Mouse (Mus musculus) T-helper 17 cell (primary cell): Measurements from ENCODE around the gene Mn1.

Experiments
- in situ Hi-C, 2 experiments: fragments of 300-600 bp; cut with MboI, MseI; formaldehyde crosslinking; loops; 1 replicate in 1 of 2; 2 replicates in 1 of 2; pipeline ENCODE4 v1.15.1; 2025; ENCODE audit warnings: high pct_unique_total_duplicates in 2 of 2

The Mn1 gene

GRCm38 (mm10) chr5:111408470-111409105 lies 8.6 kb upstream of the Mn1 start:
- in situ Hi-C loops = loop anchor here in 1 of 2 experiments (25.0 kb wide), 1 partner anchor 754 kb away; no protein-coding TSS in a partner anchor

GRCm38 (mm10) chr5:111409412-111410044 lies 7.6 kb upstream of the Mn1 start:
- in situ Hi-C loops = loop anchor here (10.0 to 25.0 kb wide), 2 partner anchors 753 to 765 kb away; no protein-coding TSS in a partner anchor

- in situ Hi-C loops = loop anchor here (10.0 to 25.0 kb wide), 2 partner anchors 752 to 764 kb away; no protein-coding TSS in a partner anchor
These were observed 6.5 kb upstream of the Mn1 start for GRCm38 (mm10) chr5:111410665-111411064.

- in situ Hi-C loops = loop anchor here (10.0 to 25.0 kb wide), 2 partner anchors 748 to 761 kb away; no protein-coding TSS in a partner anchor
These were observed 3.0 kb upstream of the Mn1 start for GRCm38 (mm10) chr5:111414192-111414591.

GRCm38 (mm10) chr5:111414770-111415249 lies 2.4 kb upstream of the Mn1 start:
- in situ Hi-C loops = loop anchor here (10.0 to 25.0 kb wide), 2 partner anchors 747 to 760 kb away; no protein-coding TSS in a partner anchor

- in situ Hi-C loops = loop anchor here (10.0 to 25.0 kb wide), 2 partner anchors 747 to 759 kb away; no protein-coding TSS in a partner anchor
These were observed 1.6 kb upstream of the Mn1 start for GRCm38 (mm10) chr5:111415575-111415974.

GRCm38 (mm10) chr5:111416048-111416447 lies 1.1 kb upstream of the Mn1 start:
- in situ Hi-C loops = loop anchor here (10.0 to 25.0 kb wide), 2 partner anchors 746 to 759 kb away; no protein-coding TSS in a partner anchor

GRCm38 (mm10) chr5:111417378-111418131 lies 393 bp downstream of the Mn1 start:
- in situ Hi-C loops = loop anchor here (10.0 to 25.0 kb wide), 2 partner anchors 745 to 757 kb away; no protein-coding TSS in a partner anchor

- in situ Hi-C loops = loop anchor here (10.0 to 25.0 kb wide), 2 partner anchors 744 to 756 kb away; no protein-coding TSS in a partner anchor
These were observed 1.3 kb downstream of the Mn1 start for GRCm38 (mm10) chr5:111418202-111419120.

- in situ Hi-C loops = loop anchor here (10.0 to 25.0 kb wide), 2 partner anchors 743 to 756 kb away; no protein-coding TSS in a partner anchor
These were observed 2.1 kb downstream of the Mn1 start for GRCm38 (mm10) chr5:111419121-111419881.

GRCm38 (mm10) chr5:111420011-111420691 lies 3.0 kb downstream of the Mn1 start:
- in situ Hi-C loops = loop anchor here in 1 of 2 experiments (25.0 kb wide), 1 partner anchor 742 kb away; no protein-coding TSS in a partner anchor

- in situ Hi-C loops = loop anchor here in 1 of 2 experiments (25.0 kb wide), 1 partner anchor 741 kb away; no protein-coding TSS in a partner anchor
These were observed 3.7 kb downstream of the Mn1 start for GRCm38 (mm10) chr5:111420896-111421295.

GRCm38 (mm10) chr5:111421424-111421823 lies 4.3 kb downstream of the Mn1 start:
- in situ Hi-C loops = loop anchor here in 1 of 2 experiments (25.0 kb wide), 1 partner anchor 741 kb away; no protein-coding TSS in a partner anchor

- in situ Hi-C loops = loop anchor here in 1 of 2 experiments (25.0 kb wide), 1 partner anchor 740 kb away; no protein-coding TSS in a partner anchor
These were observed 5.1 kb downstream of the Mn1 start for GRCm38 (mm10) chr5:111422058-111422800.

GRCm38 (mm10) chr5:111423011-111423410 lies 5.8 kb downstream of the Mn1 start:
- in situ Hi-C loops = loop anchor here in 1 of 2 experiments (25.0 kb wide), 1 partner anchor 739 kb away; no protein-coding TSS in a partner anchor

GRCm38 (mm10) chr5:111423616-111424015 lies 6.5 kb downstream of the Mn1 start:
- in situ Hi-C loops = loop anchor here in 1 of 2 experiments (25.0 kb wide), 1 partner anchor 739 kb away; no protein-coding TSS in a partner anchor

GRCm38 (mm10) chr5:111425813-111426212 lies 8.7 kb downstream of the Mn1 start:
- in situ Hi-C loops = no loop called here

GRCm38 (mm10) chr5:111426249-111426648 lies 9.1 kb downstream of the Mn1 start:
- in situ Hi-C loops = no loop called here
